Mouse (Mus musculus) urinary bladder, postnatal 4 days (tissue): Measurements from ENCODE around the gene Copz1.

Source experiments
- DNase-seq, 2 experiments: peaks; one replicate each; pipeline ENCODE4 v3.0.0; 2021 to 2022; ENCODE audit warnings: low spot score in 2 of 2

Copz1 gene

DNA sequence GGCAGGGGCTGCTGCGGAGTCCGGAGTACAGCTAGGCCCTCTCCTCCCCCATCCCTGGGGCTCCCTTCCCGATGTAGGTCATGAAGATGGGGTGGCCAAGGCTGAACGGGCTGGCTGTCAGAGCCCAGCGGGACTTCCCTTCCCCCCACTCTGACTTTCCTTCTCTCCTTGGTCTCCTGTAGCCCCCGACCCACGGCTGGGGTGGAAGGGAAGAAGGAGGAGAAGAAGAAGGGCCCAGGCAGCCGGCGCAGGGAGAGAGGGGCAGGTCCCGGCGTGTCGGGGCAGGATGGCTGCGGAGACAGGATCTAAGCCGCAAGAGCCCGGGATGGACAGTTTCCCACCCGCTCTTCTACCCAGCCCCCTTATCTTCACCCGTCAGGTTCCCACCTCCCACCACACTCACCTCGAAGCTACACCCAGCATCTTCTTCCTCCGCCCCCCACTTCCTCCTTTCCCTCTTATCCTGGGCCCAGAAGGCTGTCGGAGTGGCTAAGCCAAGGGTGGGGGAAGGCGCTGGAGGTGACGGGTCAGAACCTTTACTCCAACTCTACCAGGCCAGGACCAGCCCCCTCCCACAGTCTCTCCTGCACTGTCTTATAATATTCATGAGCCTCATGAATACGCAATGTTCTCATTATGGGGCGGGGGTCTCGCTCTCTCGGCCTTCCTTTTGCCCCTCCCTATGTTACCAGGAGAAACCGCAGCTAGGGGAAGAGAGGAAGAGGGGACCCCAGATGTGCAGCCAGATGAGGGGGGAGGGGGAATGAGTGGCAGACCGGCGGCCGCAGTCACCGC is 66.8 kb downstream of the Copz1 start:
- no peak for DNase-seq

DNA sequence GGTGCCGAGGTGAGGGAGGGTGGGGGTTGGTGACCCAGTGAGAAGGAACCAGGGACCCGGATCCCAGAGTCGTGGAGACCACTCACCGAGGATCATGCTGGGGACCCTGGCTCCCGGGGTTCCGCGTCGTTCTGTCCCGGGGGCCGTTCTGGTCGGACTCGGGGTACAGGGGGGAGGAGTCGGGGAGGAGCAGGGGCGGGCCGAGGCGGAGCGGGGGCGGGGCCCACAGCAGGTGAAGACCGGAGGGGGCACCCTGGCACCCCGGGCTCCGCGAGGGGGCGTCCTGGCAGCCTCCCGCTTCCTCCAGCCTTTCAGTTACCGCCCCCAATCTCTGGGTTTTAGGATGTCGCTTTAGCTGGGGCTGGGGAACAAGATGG is 67.4 kb downstream of the Copz1 start, which contains the start of gene Zfp385a:
TSS of gene Zfp385a (minus strand) at position 133 of the 377 bp plus-strand sequence.
- no peak for DNase-seq

GRCm38 (mm10) chr15:103340786-103341185 is 68.3 kb downstream of the Copz1 start:
- no peak for DNase-seq

DNA sequence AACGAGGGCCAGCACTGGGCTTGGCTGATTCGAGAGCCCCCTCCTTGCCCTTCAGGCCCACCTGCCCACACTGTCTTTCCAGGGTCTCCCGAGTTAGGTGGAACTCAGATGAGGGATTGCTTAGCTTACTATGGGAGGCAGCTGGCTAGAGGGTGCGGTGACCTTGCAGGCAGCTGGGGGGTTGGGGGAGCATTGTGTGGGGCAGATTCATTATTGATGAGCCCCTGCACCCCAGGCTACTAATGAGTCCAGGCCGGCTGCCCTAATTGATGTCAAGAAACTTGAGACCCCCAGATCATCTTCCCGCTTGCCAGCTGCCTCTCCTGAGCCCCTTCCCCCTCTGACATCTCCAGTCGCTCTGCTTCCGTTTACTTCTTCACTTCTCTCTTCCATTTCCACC is 69.0 kb downstream of the Copz1 start:
- no peak for DNase-seq

GRCm38 (mm10) chr15:103342415-103342814 is 69.9 kb downstream of the Copz1 start:
- peak in 1 of 2 experiments; percentile 71 for DNase-seq

- no peak for DNase-seq
Observed at GRCm38 (mm10) chr15:103343008-103343407, 70.5 kb downstream of the Copz1 start.

DNA sequence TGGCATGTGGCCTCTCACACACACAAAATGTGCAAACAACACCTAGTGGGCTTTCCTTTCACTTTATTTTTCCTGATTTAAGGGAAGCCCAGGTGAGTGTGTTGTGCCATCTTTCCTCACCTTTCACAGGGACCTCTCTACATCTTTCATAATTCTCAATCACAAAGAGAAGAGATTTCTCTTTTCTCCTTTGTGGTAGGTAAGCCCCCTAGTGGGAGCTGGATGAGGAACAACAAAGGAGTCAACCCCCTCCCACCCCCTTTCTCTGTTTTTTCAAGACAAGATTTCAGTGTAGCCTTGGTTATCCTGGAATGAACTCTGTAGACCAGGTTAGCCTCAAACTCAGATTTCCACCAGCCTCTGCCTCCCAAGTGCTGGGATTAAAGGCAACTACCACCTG is 71.0 kb downstream of the Copz1 start:
- no peak for DNase-seq

GRCm38 (mm10) chr15:103345789-103346188 is 73.3 kb downstream of the Copz1 start:
- no peak for DNase-seq

DNA sequence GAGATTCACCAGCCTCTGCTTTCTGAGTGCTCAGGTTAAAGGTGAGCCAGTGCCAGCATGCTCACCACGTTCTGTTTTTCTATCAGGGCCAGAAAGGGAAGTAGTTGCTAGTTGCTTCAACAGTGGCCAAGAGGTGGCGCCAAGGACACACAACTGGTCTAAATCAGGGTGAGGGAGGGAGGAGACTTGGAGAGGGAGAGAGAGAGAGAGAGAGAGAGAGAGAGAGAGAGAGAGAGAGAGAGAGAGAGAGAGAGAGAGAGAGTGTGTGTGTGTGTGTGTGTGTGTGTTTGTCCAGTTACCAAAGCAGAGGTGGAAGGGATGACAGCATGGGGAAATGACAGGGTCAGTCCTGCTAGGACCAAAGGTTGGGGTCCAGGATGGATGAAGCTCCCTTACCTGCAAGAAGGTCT is 74.8 kb downstream of the Copz1 start:
- no peak for DNase-seq
